Mouse (Mus musculus) cerebellum, adult 8-10 months (tissue): ENCODE data around the gene Trnt1.

Source experiments
- DNase-seq: peaks from one replicate; pipeline ENCODE4 v3.0.0; 2022

Trnt1 gene

GRCm38 (mm10) chr6:106768640-106769289, at the start of gene Trnt1:
Gene Trnt1, plus strand, starts transcription at chr6:106769120.
- DNase-seq, result peak; percentile 95

GRCm38 (mm10) chr6:106725642-106726041, 43.3 kb upstream of the Trnt1 start:
- DNase-seq, result no peak

- no peak for DNase-seq
Observed at GRCm38 (mm10) chr6:106726078-106726477, 42.8 kb upstream of the Trnt1 start.

GRCm38 (mm10) chr6:106727703-106728102, 41.2 kb upstream of the Trnt1 start:
- no peak for DNase-seq

DNA sequence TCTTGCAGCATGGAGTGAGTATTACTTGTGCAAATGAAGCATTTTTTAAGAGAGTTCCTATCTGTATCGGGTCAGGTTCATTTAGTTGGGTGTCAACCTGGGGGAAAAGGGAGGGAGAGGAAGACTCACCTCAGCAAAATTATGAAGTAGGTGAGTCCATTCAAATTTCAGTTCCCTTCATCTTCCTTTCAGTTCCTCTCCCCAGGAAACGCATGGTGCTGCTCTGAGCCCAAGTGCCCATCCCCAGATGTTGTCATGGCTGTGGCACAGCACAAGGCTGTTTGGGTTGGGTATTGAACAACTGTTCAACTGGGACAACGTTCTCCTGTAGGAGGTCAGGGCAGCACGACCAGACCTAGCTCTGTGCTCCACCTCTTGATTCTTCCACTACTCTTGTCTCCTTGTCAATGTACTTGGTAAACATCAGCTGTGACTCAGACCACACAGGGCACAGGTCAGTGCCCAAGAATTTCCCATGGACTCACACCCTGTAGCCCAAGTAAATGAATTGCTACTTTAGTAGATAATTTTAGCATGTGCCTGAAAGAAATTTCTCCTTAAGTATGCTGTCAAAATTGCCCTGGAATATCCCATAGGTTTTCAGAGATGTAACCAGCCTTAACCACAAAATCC, 39.1 kb upstream of the Trnt1 start:
- no peak for DNase-seq

- DNase-seq, result no peak
Observed at GRCm38 (mm10) chr6:106732563-106732962, 36.4 kb upstream of the Trnt1 start.

- no peak for DNase-seq
Observed at GRCm38 (mm10) chr6:106738229-106738628, 30.7 kb upstream of the Trnt1 start.

- DNase-seq, result no peak
Observed at GRCm38 (mm10) chr6:106740244-106740825, 28.6 kb upstream of the Trnt1 start.

DNA sequence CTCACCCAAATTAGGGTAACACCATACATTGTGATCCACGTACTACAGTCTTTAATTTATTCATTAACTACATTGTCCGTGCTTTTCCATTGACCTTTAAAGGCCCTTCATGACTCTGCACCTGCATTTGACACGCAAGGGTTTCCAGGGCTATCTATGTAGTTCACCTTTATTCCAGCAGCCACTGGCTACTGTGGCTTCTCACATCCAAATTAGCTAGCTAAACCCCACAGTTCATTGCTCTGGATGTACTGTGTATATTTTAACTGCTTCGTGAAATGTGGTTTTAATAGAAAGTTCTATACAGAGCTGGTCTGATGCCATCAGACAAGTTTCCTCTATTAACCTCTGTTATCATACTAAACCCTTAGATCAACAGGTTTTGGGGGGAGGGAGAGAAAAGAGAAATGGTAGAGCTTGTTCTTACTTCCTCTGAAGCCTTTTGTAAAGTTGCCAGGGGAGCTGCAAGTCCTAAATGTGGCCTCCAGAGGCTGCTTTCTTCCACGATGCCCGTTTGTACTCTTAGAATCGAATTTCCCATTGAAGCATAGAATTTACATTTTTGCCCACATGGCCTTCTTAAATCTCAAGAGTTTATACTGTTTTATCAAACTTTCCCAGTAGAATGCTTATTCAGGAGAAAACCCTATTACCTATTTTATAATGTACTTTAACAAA, 25.2 kb upstream of the Trnt1 start:
- no peak for DNase-seq

GRCm38 (mm10) chr6:106745673-106746394, 23.1 kb upstream of the Trnt1 start:
- DNase-seq, result no peak

DNA sequence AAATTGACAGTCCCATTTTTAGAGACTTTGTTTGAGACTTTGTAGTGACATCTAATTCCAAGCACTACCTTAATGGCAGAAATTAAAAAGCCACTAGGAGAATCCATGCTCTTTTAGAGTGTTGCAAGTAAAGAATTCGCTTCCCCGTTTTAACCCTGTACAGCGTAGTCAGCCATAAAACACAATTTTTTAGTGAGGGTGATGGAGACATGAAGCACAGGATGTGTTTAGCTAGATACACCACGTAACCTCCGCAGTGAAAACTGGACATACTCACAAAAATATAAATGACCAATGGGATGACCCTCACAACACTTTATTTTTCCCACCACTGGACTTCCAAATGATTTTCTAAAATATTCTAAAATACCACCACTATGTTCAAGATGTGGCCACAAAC, 21.7 kb upstream of the Trnt1 start:
- no peak for DNase-seq

DNA sequence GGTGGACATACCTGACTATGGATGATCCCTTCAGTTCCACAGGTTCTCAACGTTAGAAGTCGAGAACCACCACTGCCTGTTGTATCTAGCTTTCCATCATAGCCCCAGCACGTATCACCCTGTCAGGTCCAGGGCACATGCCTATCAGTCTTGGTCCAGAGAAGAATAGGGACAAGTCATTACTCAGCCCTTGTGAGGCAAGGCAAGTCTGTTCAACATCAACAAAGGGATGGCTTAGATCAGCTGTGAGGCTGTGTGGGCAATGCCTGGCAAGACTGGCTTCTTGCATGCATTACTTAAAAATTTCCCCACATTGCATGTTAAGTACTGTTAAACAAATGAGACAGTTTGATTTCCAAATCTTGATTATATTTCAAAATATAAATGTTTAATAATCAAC, 21.1 kb upstream of the Trnt1 start:
- no peak for DNase-seq

DNA sequence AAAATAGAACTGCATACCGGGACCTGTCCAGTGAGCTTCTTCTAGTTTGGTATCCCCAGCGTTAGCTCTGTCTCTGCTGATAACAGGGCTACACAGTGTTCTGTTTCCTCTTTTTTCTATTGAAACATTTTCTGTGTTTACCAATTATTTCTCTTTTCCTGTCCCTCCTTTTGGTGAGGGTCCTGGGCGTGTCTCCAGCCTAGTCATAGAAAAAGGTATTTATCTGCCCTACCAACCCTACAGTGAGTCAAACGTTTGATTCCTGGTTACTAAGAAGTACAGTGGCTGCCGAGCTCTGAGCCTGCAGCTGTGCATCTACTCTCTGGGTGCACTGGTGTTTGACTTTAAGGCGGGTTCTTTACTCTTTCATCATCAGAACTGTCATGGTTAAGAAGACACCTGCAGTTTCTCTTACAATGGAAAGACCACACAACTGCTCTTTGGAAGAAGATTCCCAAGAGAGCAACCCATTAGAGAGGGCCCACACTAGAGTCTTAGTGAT, 20.0 kb upstream of the Trnt1 start, which contains the start of gene Il5ra:
Il5ra (minus strand) TSS at position 151 of the 502 bp plus-strand sequence.
- DNase-seq, result no peak

DNA sequence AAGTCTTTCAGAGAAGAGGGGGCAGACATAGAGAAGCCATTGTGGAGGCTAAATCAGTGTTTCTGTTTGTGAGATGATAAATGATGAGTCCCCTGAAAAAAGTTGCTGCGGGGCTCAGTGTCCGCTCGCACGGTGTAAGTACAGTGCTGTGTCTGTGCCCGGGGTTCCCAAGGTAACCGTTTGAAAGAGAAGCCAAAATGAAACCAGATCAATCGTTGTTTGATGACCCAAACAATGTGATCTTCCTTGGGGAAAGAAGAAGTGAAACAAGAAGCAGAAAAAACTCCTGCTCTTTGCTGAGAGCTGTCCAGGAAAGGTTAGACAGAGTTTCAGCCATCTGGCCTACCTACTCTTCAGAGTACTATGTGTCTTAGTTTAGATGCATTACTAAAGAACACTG, 18.6 kb upstream of the Trnt1 start:
- no peak for DNase-seq

DNA sequence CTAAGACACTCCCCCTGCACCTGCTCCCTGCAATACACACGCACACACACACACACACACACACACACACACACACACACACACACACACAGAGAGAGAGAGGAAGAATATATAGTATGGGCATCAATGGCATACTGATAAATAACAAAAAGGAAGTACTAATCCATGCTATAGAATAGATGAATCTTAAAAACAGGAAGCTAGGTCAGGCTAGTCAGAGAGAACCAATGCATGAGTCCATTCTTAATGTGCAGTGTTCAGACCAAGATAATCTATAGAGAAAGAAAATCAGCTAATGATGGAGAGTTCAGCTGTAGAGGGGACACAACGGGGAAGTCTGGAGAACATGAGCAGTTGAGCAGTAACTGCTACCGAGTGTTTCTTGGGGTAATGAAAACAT, 10.6 kb upstream of the Trnt1 start:
- no peak for DNase-seq

DNA sequence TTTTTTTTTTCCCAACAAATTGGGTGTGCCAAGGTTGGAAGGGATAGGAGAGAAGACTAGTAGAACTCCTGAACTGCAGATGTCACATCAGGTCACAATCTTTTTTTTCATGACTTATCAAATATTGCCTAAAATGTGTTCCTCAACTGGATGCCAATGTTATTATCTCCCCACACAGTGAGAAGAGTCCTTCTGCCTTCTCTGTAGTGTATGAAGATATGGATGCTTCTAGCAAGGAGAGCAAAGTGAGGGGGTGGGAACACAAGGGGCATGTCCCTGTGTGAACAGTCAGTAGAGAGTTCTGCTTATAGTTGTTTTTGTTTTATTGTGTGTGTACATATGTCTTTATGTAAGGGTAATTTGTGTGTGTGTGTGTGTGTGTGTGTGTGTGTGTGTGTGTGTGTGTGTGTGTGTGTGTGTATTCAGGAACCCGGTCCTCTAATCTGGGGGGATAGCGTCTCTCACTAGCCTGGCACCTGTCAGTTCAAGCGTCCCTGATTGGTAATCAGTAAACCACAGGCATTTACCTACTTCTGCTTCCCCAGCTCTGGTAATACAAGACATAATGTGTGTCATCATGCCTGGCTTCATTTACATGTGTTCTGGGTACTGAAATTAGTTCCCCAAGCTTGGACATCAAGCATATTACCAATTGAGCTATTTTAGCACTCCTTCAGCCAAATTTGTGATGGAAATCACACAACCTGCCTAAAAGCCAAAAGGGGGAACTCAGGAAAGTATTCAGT, 8.3 kb upstream of the Trnt1 start:
- DNase-seq, result no peak

- DNase-seq, result no peak
Observed at GRCm38 (mm10) chr6:106761486-106761885, 7.4 kb upstream of the Trnt1 start.

GRCm38 (mm10) chr6:106765892-106766291, 3.0 kb upstream of the Trnt1 start:
- no peak for DNase-seq

- no peak for DNase-seq
Observed at GRCm38 (mm10) chr6:106766774-106767173, 2.1 kb upstream of the Trnt1 start.

GRCm38 (mm10) chr6:106769290-106769866, 458 bp downstream of the Trnt1 start:
- no peak for DNase-seq

DNA sequence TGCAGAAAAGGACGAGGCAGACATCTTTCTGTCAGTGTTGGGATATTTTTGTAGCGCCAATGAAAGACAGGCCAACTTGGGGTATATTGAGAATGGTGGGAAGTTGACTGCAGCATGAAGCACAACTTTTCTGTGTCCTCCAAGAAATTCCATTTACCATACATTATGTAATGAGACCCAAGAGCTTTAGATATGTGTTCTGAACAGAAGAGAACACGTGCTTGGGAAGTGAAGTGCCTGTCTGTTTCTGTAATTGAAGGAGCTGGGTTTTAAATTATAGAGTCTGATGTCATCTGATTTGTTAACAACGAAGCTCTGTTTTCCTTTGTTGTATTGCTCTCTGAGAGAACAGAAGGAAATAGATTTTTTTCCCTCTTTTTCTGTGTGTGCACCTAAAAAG, 1.1 kb downstream of the Trnt1 start:
- no peak for DNase-seq

DNA sequence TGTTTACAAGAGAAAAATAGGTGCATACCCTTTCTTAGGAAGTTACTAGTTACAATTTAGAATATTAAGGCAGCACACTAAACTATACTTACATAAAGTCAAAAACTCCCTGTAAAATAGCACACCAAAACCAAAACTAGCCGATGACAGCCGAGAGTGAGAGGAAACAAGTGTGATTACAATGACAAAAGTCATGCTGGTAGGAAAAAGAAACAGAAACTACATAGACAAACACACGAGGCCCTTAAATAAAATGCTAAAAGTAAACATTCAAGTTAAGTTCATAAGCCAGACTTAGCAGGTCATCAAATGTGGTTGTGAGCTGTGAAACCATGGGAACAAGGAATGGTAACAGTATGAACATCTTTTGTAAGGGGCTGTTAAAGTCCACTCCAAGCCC, 18.2 kb downstream of the Trnt1 start:
- no peak for DNase-seq
